Mouse (Mus musculus) MEL (cell line): ENCODE measurements at regions not wholly inside any gene's neighbourhood (a gene's known extent, or its start where the extent isn't known, plus 50 kb on each side); places are given as distances from the start of the nearest gene placed in this dataset.

ENCODE experiments used
- CTCF ChIP-seq, 3 experiments: IDR thresholded peaks in 2 of 3; conservative IDR thresholded peaks in 1 of 3; 2 replicates each; pipeline ENCODE4 v1.5.1; 2011 to 2012; ENCODE audit warnings: low read length in 3 of 3, low read depth in 2 of 3, mild to moderate bottlenecking in 2 of 3, improper control_type of control experiment in 1 of 3, inconsistent platforms in 1 of 3, mixed read lengths in 1 of 3, moderate library complexity in 1 of 3; ENCODE audit not compliant: control insufficient read depth in 1 of 3, insufficient read depth in 1 of 3, poor library complexity in 1 of 3, severe bottlenecking in 1 of 3
- ELF1 ChIP-seq: IDR thresholded peaks from 2 replicates; pipeline ENCODE4 v1.6.1; 2014; ENCODE audit warnings: low read depth, mild to moderate bottlenecking, inconsistent platforms, low read length, improper control_type of control experiment, moderate library complexity
- ETS1 ChIP-seq: IDR thresholded peaks from 2 replicates; pipeline ENCODE4 v1.6.1; 2012; ENCODE audit warnings: low read depth, mild to moderate bottlenecking, inconsistent platforms, low read length, improper control_type of control experiment, moderate library complexity
- GABPA ChIP-seq: IDR thresholded peaks from 2 replicates; pipeline ENCODE4 v1.6.1; 2012; ENCODE audit warnings: low read depth, mild to moderate bottlenecking, inconsistent platforms, low read length, improper control_type of control experiment, moderate library complexity
- KAT2A ChIP-seq: conservative IDR thresholded peaks from 2 replicates; pipeline ENCODE4 v1.6.1; 2012; ENCODE audit warnings: low read depth, low read length, improper control_type of control experiment, inconsistent platforms
- MYC ChIP-seq: IDR thresholded peaks from 2 replicates; pipeline ENCODE4 v1.6.1; 2011; ENCODE audit warnings: low read depth, mild to moderate bottlenecking, low read length, improper control_type of control experiment, moderate library complexity
- NRF1 ChIP-seq: IDR thresholded peaks from 2 replicates; pipeline ENCODE4 v1.6.1; 2014; ENCODE audit warnings: low read depth, mild to moderate bottlenecking, inconsistent platforms, low read length, improper control_type of control experiment, moderate library complexity; ENCODE audit not compliant: poor library complexity, insufficient read depth, severe bottlenecking
- POLR2A ChIP-seq, 2 experiments: IDR thresholded peaks; 2 replicates each; pipeline ENCODE4 v1.6.1; 2011 to 2012; ENCODE audit warnings: low read length in 2 of 2, mild to moderate bottlenecking in 2 of 2, control low read depth in 1 of 2, improper control_type of control experiment in 1 of 2, low read depth in 1 of 2, moderate library complexity in 1 of 2; ENCODE audit not compliant: control insufficient read depth in 1 of 2, insufficient read depth in 1 of 2, poor library complexity in 1 of 2
- TCF12 ChIP-seq: IDR thresholded peaks from 2 replicates; pipeline ENCODE4 v1.6.1; 2014; ENCODE audit warnings: low read depth, mild to moderate bottlenecking, inconsistent platforms, low read length, improper control_type of control experiment, moderate library complexity
- UBTF ChIP-seq: IDR thresholded peaks from 2 replicates; pipeline ENCODE4 v1.6.1; 2012; ENCODE audit warnings: low read depth, mild to moderate bottlenecking, inconsistent platforms, low read length, improper control_type of control experiment, moderate library complexity, borderline replicate concordance; ENCODE audit not compliant: insufficient read depth
- USF2 ChIP-seq, 2 experiments: IDR thresholded peaks; 2 replicates each; pipeline ENCODE4 v1.6.1; 2011 to 2012; ENCODE audit warnings: improper control_type of control experiment in 2 of 2, low read length in 2 of 2, borderline replicate concordance in 1 of 2, inconsistent platforms in 1 of 2, low read depth in 1 of 2, mild to moderate bottlenecking in 1 of 2; ENCODE audit not compliant: insufficient read depth in 1 of 2
- ZC3H11A ChIP-seq: IDR thresholded peaks from 2 replicates; pipeline ENCODE4 v1.6.1; 2012; ENCODE audit warnings: low read depth, mild to moderate bottlenecking, inconsistent platforms, low read length, improper control_type of control experiment
- ZKSCAN1 ChIP-seq: IDR thresholded peaks from 2 replicates; pipeline ENCODE4 v1.6.1; 2012; ENCODE audit warnings: low read depth, mild to moderate bottlenecking, inconsistent platforms, low read length, improper control_type of control experiment, moderate library complexity
- ZNF384 ChIP-seq: IDR thresholded peaks from 2 replicates; pipeline ENCODE4 v1.6.1; 2012; ENCODE audit warnings: low read depth, mild to moderate bottlenecking, inconsistent platforms, low read length, improper control_type of control experiment

GRCm38 (mm10) chr10:83865929-83866328, 143.3 kb downstream of the 1500009L16Rik start:
- TF ChIP-seq ELF1, result no peak
- TF ChIP-seq ETS1, result no peak
- no peak for TF ChIP-seq CTCF (IDR thresholded peaks at IDR 0.05 in 2 of 3, conservative IDR thresholded peaks at IDR 0.05 in 1 of 3; ENCODE audit: control insufficient read depth in 1 of 3, insufficient read depth in 1 of 3, low read depth in 2 of 3, low read length in 3 of 3, poor library complexity in 1 of 3, severe bottlenecking in 1 of 3)
- no peak for TF ChIP-seq ZC3H11A
- TF ChIP-seq POLR2A (IDR thresholded peaks at IDR 0.05; ENCODE audit: control insufficient read depth in 1 of 2, insufficient read depth in 1 of 2, low read depth in 1 of 2, low read length in 2 of 2, poor library complexity in 1 of 2), result no peak
- no peak for TF ChIP-seq GABPA
- no peak for TF ChIP-seq TCF12
- no peak for TF ChIP-seq ZNF384
- TF ChIP-seq UBTF, result no peak
- TF ChIP-seq USF2 (IDR thresholded peaks at IDR 0.05; ENCODE audit: borderline replicate concordance in 1 of 2, insufficient read depth in 1 of 2, low read depth in 1 of 2, low read length in 2 of 2), result no peak
- TF ChIP-seq MYC, result no peak
- no peak for TF ChIP-seq KAT2A
- TF ChIP-seq NRF1, result no peak
- no peak for TF ChIP-seq ZKSCAN1
